Mouse (Mus musculus): Measurements from ENCODE around the gene Thap7. TPM values are rescaled to one million over a fixed set of nuclear protein-coding genes. Genes with fewer than 3 reads are reported as not detected.
"Not testable (repeated sequence)": the region's sequence is repeated elsewhere in the genome, so short reads cannot be mapped to it uniquely, and the experiment has no call there.

The Thap7 gene
- polyA plus RNA-seq, 1 experiment from 2014 or later = 50.2 TPM

- H3K4me1 ChIP-seq (replicated peaks; ENCODE audit: control insufficient read depth, insufficient read depth, low read length) = peaks cover 13% of the 10 kb centered on the region
- peak overlapping the region; percentile 81; the same call in 1 of the 2 replicates for H3K27ac ChIP-seq (ENCODE audit: low read depth, low read length)
- not testable (repeated sequence) for DNase-seq (ENCODE audit: low spot score); H3K9me3 ChIP-seq (ENCODE audit: control insufficient read depth, low read length); H3K36me3 ChIP-seq (ENCODE audit: control insufficient read depth, insufficient read depth, low read length); H3K27me3 ChIP-seq (ENCODE audit: control insufficient read depth, insufficient read depth, low read length); ATAC-seq (replicated peaks; ENCODE audit: low FRiP score)
- peak overlapping the region; percentile 79 for H3K4me2 ChIP-seq (ENCODE audit: low read depth, low read length, severe bottlenecking)
- peak overlapping the region; percentile 70 for H3K4me3 ChIP-seq (ENCODE audit: low read depth, low read length)
- 33% methylated on average over 3 of the region's 3 CpGs for WGBS
- peak overlapping the region; percentile 85 for H3K9ac ChIP-seq (ENCODE audit: low read length)
These were observed 22.9 kb downstream of the Thap7 start for GRCm38 (mm10) chr16:17508031-17508430.

GRCm38 (mm10) chr16:17507018-17507552 lies 23.9 kb downstream of the Thap7 start:
- DNase-seq (ENCODE audit: low spot score) = no peak
- H3K27me3 ChIP-seq (ENCODE audit: control insufficient read depth, insufficient read depth, low read length) = no peaks in the 10 kb centered on the region
- no peak overlapping the region for H3K27ac ChIP-seq (ENCODE audit: low read depth, low read length)
- H3K9me3 ChIP-seq (ENCODE audit: control insufficient read depth, low read length) = no peaks in the 10 kb centered on the region
- no peak overlapping the region for H3K4me3 ChIP-seq (ENCODE audit: low read depth, low read length)
- ATAC-seq (replicated peaks; ENCODE audit: low FRiP score) = no peak
- peaks cover 13% of the 10 kb centered on the region for H3K4me1 ChIP-seq (replicated peaks; ENCODE audit: control insufficient read depth, insufficient read depth, low read length)
- H3K9ac ChIP-seq (ENCODE audit: low read length) = no peak overlapping the region
- H3K4me2 ChIP-seq (ENCODE audit: low read depth, low read length, severe bottlenecking) = no peak overlapping the region
- no peaks in the 10 kb centered on the region for H3K36me3 ChIP-seq (ENCODE audit: control insufficient read depth, insufficient read depth, low read length)
- 88% methylated on average over 5 of the region's 5 CpGs for WGBS

- no peaks in the 10 kb centered on the region for H3K9me3 ChIP-seq (ENCODE audit: control insufficient read depth, low read length)
- H3K4me1 ChIP-seq (replicated peaks; ENCODE audit: control insufficient read depth, insufficient read depth, low read length) = no peaks in the 10 kb centered on the region; the same call in 1 of the 2 replicates
- no peak for ATAC-seq (replicated peaks; ENCODE audit: low FRiP score)
- DNase-seq (ENCODE audit: low spot score) = no peak
- no peak overlapping the region for H3K9ac ChIP-seq (ENCODE audit: low read length)
- H3K4me3 ChIP-seq (ENCODE audit: low read depth, low read length) = no peak overlapping the region
- no peak overlapping the region for H3K27ac ChIP-seq (ENCODE audit: low read depth, low read length)
- H3K27me3 ChIP-seq (ENCODE audit: control insufficient read depth, insufficient read depth, low read length) = no peaks in the 10 kb centered on the region
- no peak overlapping the region for H3K4me2 ChIP-seq (ENCODE audit: low read depth, low read length, severe bottlenecking)
- no peaks in the 10 kb centered on the region for H3K36me3 ChIP-seq (ENCODE audit: control insufficient read depth, insufficient read depth, low read length)
- 91% methylated on average over 4 of the region's 4 CpGs for WGBS
These were observed 28.3 kb downstream of the Thap7 start for GRCm38 (mm10) chr16:17502681-17503080.

GRCm38 (mm10) chr16:17499249-17499883 lies 31.6 kb downstream of the Thap7 start:
- Histone ChIP-seq H3K36me3 (ENCODE audit: control insufficient read depth, insufficient read depth, low read length) (no peaks in the 10 kb centered on the region), H3K27ac (ENCODE audit: low read depth, low read length) (no peak overlapping the region), H3K4me2 (ENCODE audit: low read depth, low read length, severe bottlenecking) (0 out of 2 replicates have a peak overlapping the region, but pooled peaks have one; percentile 15), H3K4me1 (replicated peaks; ENCODE audit: control insufficient read depth, insufficient read depth, low read length) (no peaks in the 10 kb centered on the region; the same call in 1 of the 2 replicates), H3K4me3 (ENCODE audit: low read depth, low read length) (no peak overlapping the region), H3K27me3 (ENCODE audit: control insufficient read depth, insufficient read depth, low read length) (no peaks in the 10 kb centered on the region), H3K9ac (ENCODE audit: low read length) (no peak overlapping the region), H3K9me3 (ENCODE audit: control insufficient read depth, low read length) (no peaks in the 10 kb centered on the region)
- DNase-seq (ENCODE audit: low spot score) (peak; percentile 80), ATAC-seq (replicated peaks; ENCODE audit: low FRiP score) (peak; percentile 86)
- WGBS = 20% methylated on average over 10 of the region's 10 CpGs

- no peak overlapping the region for H3K4me3 ChIP-seq (ENCODE audit: low read depth, low read length)
- DNase-seq (ENCODE audit: low spot score) = no peak
- H3K4me1 ChIP-seq (replicated peaks; ENCODE audit: control insufficient read depth, insufficient read depth, low read length) = no peaks in the 10 kb centered on the region; the same call in 1 of the 2 replicates
- ATAC-seq (replicated peaks; ENCODE audit: low FRiP score) = no peak
- no peak overlapping the region for H3K9ac ChIP-seq (ENCODE audit: low read length)
- H3K4me2 ChIP-seq (ENCODE audit: low read depth, low read length, severe bottlenecking) = no peak overlapping the region
- H3K27ac ChIP-seq (ENCODE audit: low read depth, low read length) = no peak overlapping the region
- H3K9me3 ChIP-seq (ENCODE audit: control insufficient read depth, low read length) = no peaks in the 10 kb centered on the region
- no peaks in the 10 kb centered on the region for H3K27me3 ChIP-seq (ENCODE audit: control insufficient read depth, insufficient read depth, low read length)
- 76% methylated on average over 2 of the region's 2 CpGs for WGBS
- H3K36me3 ChIP-seq (ENCODE audit: control insufficient read depth, insufficient read depth, low read length) = no peaks in the 10 kb centered on the region
These were observed 34.2 kb downstream of the Thap7 start for GRCm38 (mm10) chr16:17496499-17497305.

- H3K4me1 ChIP-seq (replicated peaks; ENCODE audit: control insufficient read depth, insufficient read depth, low read length) = peaks cover 4% of the 10 kb centered on the region; the same call in 1 of the 2 replicates
- WGBS = 73% methylated on average over 5 of the region's 5 CpGs
- no peaks in the 10 kb centered on the region for H3K36me3 ChIP-seq (ENCODE audit: control insufficient read depth, insufficient read depth, low read length)
- ATAC-seq (replicated peaks; ENCODE audit: low FRiP score) (no peak), DNase-seq (ENCODE audit: low spot score) (no peak)
- peaks cover 5% of the 10 kb centered on the region for H3K27me3 ChIP-seq (ENCODE audit: control insufficient read depth, insufficient read depth, low read length)
- H3K4me3 ChIP-seq (ENCODE audit: low read depth, low read length) = no peak overlapping the region
- H3K27ac ChIP-seq (ENCODE audit: low read depth, low read length) = no peak overlapping the region
- no peak overlapping the region for H3K9ac ChIP-seq (ENCODE audit: low read length)
- no peaks in the 10 kb centered on the region for H3K9me3 ChIP-seq (ENCODE audit: control insufficient read depth, low read length)
- H3K4me2 ChIP-seq (ENCODE audit: low read depth, low read length, severe bottlenecking) = no peak overlapping the region
These were observed 38.9 kb downstream of the Thap7 start for GRCm38 (mm10) chr16:17491896-17492561.

- Histone ChIP-seq H3K27me3 (ENCODE audit: control insufficient read depth, insufficient read depth, low read length) (peaks cover 5% of the 10 kb centered on the region), H3K4me3 (ENCODE audit: low read depth, low read length) (no peak overlapping the region), H3K9me3 (ENCODE audit: control insufficient read depth, low read length) (no peaks in the 10 kb centered on the region), H3K9ac (ENCODE audit: low read length) (no peak overlapping the region), H3K36me3 (ENCODE audit: control insufficient read depth, insufficient read depth, low read length) (no peaks in the 10 kb centered on the region), H3K4me2 (ENCODE audit: low read depth, low read length, severe bottlenecking) (no peak overlapping the region), H3K4me1 (replicated peaks; ENCODE audit: control insufficient read depth, insufficient read depth, low read length) (peaks cover 4% of the 10 kb centered on the region; the same call in 1 of the 2 replicates), H3K27ac (ENCODE audit: low read depth, low read length) (no peak overlapping the region)
- WGBS = 82% methylated on average over 5 of the region's 5 CpGs
- DNase-seq (ENCODE audit: low spot score) = no peak
- no peak for ATAC-seq (replicated peaks; ENCODE audit: low FRiP score)
These were observed 39.8 kb downstream of the Thap7 start for GRCm38 (mm10) chr16:17491154-17491553.

- Histone ChIP-seq H3K36me3 (ENCODE audit: control insufficient read depth, insufficient read depth, low read length) (no peaks in the 10 kb centered on the region; the same call in 1 of the 2 replicates), H3K4me1 (replicated peaks; ENCODE audit: control insufficient read depth, insufficient read depth, low read length) (peaks cover 4% of the 10 kb centered on the region; the same call in 1 of the 2 replicates), H3K4me3 (ENCODE audit: low read depth, low read length) (peak within 1 kb of the TSS; percentile 40), H3K9ac (ENCODE audit: low read length) (peak within 1 kb of the TSS; percentile 62), H3K9me3 (ENCODE audit: control insufficient read depth, low read length) (no peaks in the 10 kb centered on the region), H3K4me2 (ENCODE audit: low read depth, low read length, severe bottlenecking) (peak within 1 kb of the TSS; percentile 78), H3K27ac (ENCODE audit: low read depth, low read length) (peak within 1 kb of the TSS; percentile 12; the same call in 1 of the 2 replicates), H3K27me3 (ENCODE audit: control insufficient read depth, insufficient read depth, low read length) (peaks cover 5% of the 10 kb centered on the region)
- 2% methylated on average over 44 of the region's 47 CpGs for WGBS
- DNase-seq (ENCODE audit: low spot score) (peak; percentile 71), ATAC-seq (replicated peaks; ENCODE audit: low FRiP score) (peak; percentile 85)
These were observed 41.3 kb downstream of the Thap7 start, which contains the start of gene Aifm3 for GRCm38 (mm10) chr16:17489469-17490111. Gene Aifm3 (plus strand): TSS chr16:17489611.

All from forebrain, embryonic 11.5 days (tissue).